Mouse (Mus musculus): ENCODE data around the gene Gm20388.

Gm20388 gene

GRCm38 (mm10) chr8:120259206-120259605 lies 348.6 kb downstream of the Gm20388 start:
- no peak for DNase-seq (ENCODE audit: inconsistent ontology term)

- no peak for DNase-seq (ENCODE audit: inconsistent ontology term)
These were observed 350.0 kb downstream of the Gm20388 start for GRCm38 (mm10) chr8:120260677-120261076.

- DNase-seq (ENCODE audit: inconsistent ontology term): peak; percentile 45
These were observed 350.9 kb downstream of the Gm20388 start for GRCm38 (mm10) chr8:120261338-120262120.

- DNase-seq (ENCODE audit: inconsistent ontology term): no peak
These were observed 353.2 kb downstream of the Gm20388 start for GRCm38 (mm10) chr8:120263879-120264278.

- no peak for DNase-seq (ENCODE audit: inconsistent ontology term)
These were observed 353.8 kb downstream of the Gm20388 start for GRCm38 (mm10) chr8:120264388-120264943.

GRCm38 (mm10) chr8:120264944-120265453 lies 354.4 kb downstream of the Gm20388 start:
- DNase-seq (ENCODE audit: inconsistent ontology term): peak; percentile 81

GRCm38 (mm10) chr8:120265471-120265870 lies 354.8 kb downstream of the Gm20388 start:
- peak; percentile 83 for DNase-seq (ENCODE audit: inconsistent ontology term)

GRCm38 (mm10) chr8:120268541-120268980 lies 357.9 kb downstream of the Gm20388 start:
- no peak for DNase-seq (ENCODE audit: inconsistent ontology term)

GRCm38 (mm10) chr8:120270449-120270848 lies 359.8 kb downstream of the Gm20388 start:
- DNase-seq (ENCODE audit: inconsistent ontology term): peak; percentile 96

- DNase-seq (ENCODE audit: inconsistent ontology term): no peak
These were observed 362.8 kb downstream of the Gm20388 start for GRCm38 (mm10) chr8:120273430-120273829.

GRCm38 (mm10) chr8:120276051-120276890 lies 365.6 kb downstream of the Gm20388 start:
- DNase-seq (ENCODE audit: inconsistent ontology term): peak; percentile 85

GRCm38 (mm10) chr8:120276891-120277426 lies 366.3 kb downstream of the Gm20388 start:
- DNase-seq (ENCODE audit: inconsistent ontology term): no peak

GRCm38 (mm10) chr8:120278009-120278408 lies 367.4 kb downstream of the Gm20388 start:
- no peak for DNase-seq (ENCODE audit: inconsistent ontology term)

GRCm38 (mm10) chr8:120279418-120279817 lies 368.8 kb downstream of the Gm20388 start:
- no peak for DNase-seq (ENCODE audit: inconsistent ontology term)

GRCm38 (mm10) chr8:120281487-120281886 lies 370.8 kb downstream of the Gm20388 start:
- peak; percentile 59 for DNase-seq (ENCODE audit: inconsistent ontology term)

GRCm38 (mm10) chr8:120282465-120282864 lies 371.8 kb downstream of the Gm20388 start:
- no peak for DNase-seq (ENCODE audit: inconsistent ontology term)

GRCm38 (mm10) chr8:120284265-120284664 lies 373.6 kb downstream of the Gm20388 start:
- no peak for DNase-seq (ENCODE audit: inconsistent ontology term)

GRCm38 (mm10) chr8:120285033-120285432 lies 374.4 kb downstream of the Gm20388 start:
- no peak for DNase-seq (ENCODE audit: inconsistent ontology term)

GRCm38 (mm10) chr8:120285878-120286277 lies 375.2 kb downstream of the Gm20388 start:
- no peak for DNase-seq (ENCODE audit: inconsistent ontology term)

GRCm38 (mm10) chr8:120288122-120288908 lies 377.7 kb downstream of the Gm20388 start:
- DNase-seq (ENCODE audit: inconsistent ontology term): no peak

GRCm38 (mm10) chr8:120289191-120289590 lies 378.6 kb downstream of the Gm20388 start:
- DNase-seq (ENCODE audit: inconsistent ontology term): no peak

Measured in Muller cell, postnatal 12 days (primary cell).